Mouse (Mus musculus): ENCODE measurements around the gene Alk. TPM values are rescaled to one million over a fixed set of nuclear protein-coding genes. Genes with fewer than 3 reads are reported as not detected.

Gene Alk
- polyA plus RNA-seq, 1 experiment from 2014 or later, result 2.7 TPM

DNA sequence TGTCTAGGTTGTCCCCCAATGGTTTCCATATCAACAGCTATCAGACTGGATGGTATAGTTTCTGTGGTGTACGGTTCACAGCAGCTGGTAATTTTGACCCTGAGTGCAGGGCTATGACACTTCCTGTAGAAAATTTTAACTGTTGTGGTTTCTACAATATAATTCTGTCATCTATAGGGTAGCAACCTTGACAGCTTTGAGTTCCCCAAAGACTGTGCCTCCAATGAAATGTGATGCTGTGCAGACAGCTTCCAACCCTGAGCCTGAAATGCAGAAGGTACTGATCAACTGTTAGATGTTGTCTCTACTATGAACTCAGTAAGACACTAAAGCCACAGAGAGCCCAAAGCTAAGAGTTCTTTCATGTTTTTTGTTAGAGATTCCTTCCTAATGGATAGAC is 532.6 kb downstream of the Alk start:
- 85% methylated on average over 1 of the region's 1 CpGs for WGBS
- Histone ChIP-seq H3K9ac (replicated peaks) (no peak overlapping the region), H3K4me1 (no peaks in the 10 kb centered on the region), H3K9me3 (no peaks in the 10 kb centered on the region), H3K27me3 (no peaks in the 10 kb centered on the region), H3K4me3 (no peak overlapping the region), H3K4me2 (replicated peaks) (no peak overlapping the region), H3K27ac (replicated peaks) (no peak overlapping the region), H3K36me3 (no peaks in the 10 kb centered on the region)
- no peak for ATAC-seq (replicated peaks)

DNA sequence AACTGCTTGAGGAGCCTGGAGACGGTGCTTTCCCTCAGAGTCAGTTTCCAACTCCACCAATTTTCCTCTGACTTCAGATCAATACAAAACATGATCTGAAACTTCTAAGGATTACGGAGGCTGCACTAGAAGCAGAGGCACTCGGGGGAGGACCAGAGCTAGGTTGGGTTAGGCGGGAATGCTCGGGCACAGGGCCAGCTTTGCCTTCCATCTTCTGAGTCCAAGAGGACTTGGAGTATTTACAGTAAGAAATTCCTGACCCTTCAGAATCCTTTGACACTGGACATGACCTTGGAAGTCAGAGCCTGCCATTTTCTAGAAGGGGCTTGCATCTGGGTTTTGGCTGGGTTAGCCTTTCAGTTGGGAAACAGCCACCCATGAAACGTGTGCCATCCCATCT is 536.3 kb downstream of the Alk start:
- H3K9me3 ChIP-seq, result no peaks in the 10 kb centered on the region
- H3K4me1 ChIP-seq, result no peaks in the 10 kb centered on the region
- ATAC-seq (replicated peaks), result no peak
- H3K9ac ChIP-seq (replicated peaks), result no peak overlapping the region
- no peak overlapping the region for H3K4me2 ChIP-seq (replicated peaks)
- no peaks in the 10 kb centered on the region for H3K27me3 ChIP-seq
- no peaks in the 10 kb centered on the region for H3K36me3 ChIP-seq
- no peak overlapping the region for H3K27ac ChIP-seq (replicated peaks)
- H3K4me3 ChIP-seq, result no peak overlapping the region
- WGBS, result 88% methylated on average over 6 of the region's 6 CpGs

DNA sequence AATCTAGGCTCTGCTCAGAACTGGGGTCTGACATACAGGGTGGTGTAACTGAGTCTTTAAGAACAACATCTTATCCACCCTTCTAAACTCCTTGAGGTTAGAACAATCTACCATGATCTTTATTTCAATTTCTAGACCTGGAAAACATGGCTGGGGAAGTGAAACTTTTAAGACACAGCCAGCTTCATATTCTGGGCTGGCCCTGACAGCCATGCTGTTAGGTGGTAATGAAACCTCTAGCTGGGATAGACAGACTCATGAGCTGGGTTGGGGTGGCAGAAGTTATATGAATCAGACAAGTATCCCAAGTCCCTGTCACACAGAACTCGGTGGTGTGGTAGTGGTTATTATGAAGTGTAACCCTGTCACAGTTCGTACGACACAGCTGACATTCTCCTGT is 541.4 kb downstream of the Alk start:
- no peak overlapping the region for H3K4me2 ChIP-seq (replicated peaks)
- ATAC-seq (replicated peaks), result no peak
- WGBS, result 92% methylated on average over 3 of the region's 3 CpGs
- no peak overlapping the region for H3K4me3 ChIP-seq
- no peak overlapping the region for H3K9ac ChIP-seq (replicated peaks)
- no peaks in the 10 kb centered on the region for H3K4me1 ChIP-seq
- H3K27me3 ChIP-seq, result no peaks in the 10 kb centered on the region
- no peaks in the 10 kb centered on the region for H3K36me3 ChIP-seq
- H3K9me3 ChIP-seq, result no peaks in the 10 kb centered on the region
- H3K27ac ChIP-seq (replicated peaks), result no peak overlapping the region

DNA sequence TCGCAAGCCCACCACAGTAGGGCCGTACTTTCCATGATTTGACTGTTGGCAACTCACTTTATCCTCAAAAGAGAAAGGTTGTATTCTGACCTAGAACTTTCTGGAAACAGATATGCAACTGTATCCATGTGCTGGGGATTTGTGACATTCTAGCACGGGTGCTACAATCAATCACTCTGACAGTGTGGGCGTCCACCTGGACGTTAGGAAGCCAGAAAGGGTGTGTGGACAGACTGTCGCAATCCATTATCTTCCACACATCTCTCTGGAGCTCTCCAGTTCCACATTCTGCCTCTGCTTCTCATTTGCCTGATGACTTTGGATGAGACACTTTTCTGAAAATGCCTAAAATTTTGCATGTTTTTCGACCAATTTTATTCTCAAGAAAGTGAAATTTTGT is 545.1 kb downstream of the Alk start:
- 89% methylated on average over 7 of the region's 7 CpGs for WGBS
- ATAC-seq (replicated peaks), result no peak

DNA sequence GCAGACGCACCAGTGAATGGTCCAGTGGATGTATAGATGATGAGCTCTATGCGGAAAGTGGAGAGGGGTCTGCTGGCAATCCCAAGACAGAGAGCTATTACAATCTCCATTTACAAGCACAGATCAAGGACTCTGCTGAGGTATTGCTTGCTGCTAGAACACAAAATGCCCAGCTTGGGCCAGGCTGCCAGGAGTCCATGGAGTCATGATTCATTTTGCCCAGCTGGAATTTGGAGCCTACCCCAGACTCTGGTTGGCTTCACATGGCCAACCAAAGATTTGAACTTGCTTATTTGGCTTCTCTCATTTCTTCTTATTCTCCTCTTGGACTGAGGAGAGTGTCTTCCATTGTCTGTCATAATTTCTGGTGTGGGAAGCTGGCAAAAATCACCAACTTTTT is 558.8 kb downstream of the Alk start:
- no peak overlapping the region for H3K4me2 ChIP-seq (replicated peaks)
- H3K4me1 ChIP-seq, result peaks cover 15% of the 10 kb centered on the region
- no peaks in the 10 kb centered on the region for H3K9me3 ChIP-seq
- no peak for ATAC-seq (replicated peaks)
- H3K36me3 ChIP-seq, result no peaks in the 10 kb centered on the region
- H3K27me3 ChIP-seq, result no peaks in the 10 kb centered on the region
- no peak overlapping the region for H3K9ac ChIP-seq (replicated peaks)
- 99% methylated on average over 2 of the region's 2 CpGs for WGBS
- H3K4me3 ChIP-seq, result no peak overlapping the region
- no peak overlapping the region for H3K27ac ChIP-seq (replicated peaks)

More for the DNA sequence above, 545.1 kb downstream of the Alk start:
- Histone ChIP-seq H3K4me3 (no peak overlapping the region), H3K9me3 (no peaks in the 10 kb centered on the region), H3K4me2 (replicated peaks) (no peak overlapping the region), H3K4me1 (no peaks in the 10 kb centered on the region), H3K36me3 (no peaks in the 10 kb centered on the region), H3K9ac (replicated peaks) (no peak overlapping the region), H3K27ac (replicated peaks) (no peak overlapping the region), H3K27me3 (no peaks in the 10 kb centered on the region)

DNA sequence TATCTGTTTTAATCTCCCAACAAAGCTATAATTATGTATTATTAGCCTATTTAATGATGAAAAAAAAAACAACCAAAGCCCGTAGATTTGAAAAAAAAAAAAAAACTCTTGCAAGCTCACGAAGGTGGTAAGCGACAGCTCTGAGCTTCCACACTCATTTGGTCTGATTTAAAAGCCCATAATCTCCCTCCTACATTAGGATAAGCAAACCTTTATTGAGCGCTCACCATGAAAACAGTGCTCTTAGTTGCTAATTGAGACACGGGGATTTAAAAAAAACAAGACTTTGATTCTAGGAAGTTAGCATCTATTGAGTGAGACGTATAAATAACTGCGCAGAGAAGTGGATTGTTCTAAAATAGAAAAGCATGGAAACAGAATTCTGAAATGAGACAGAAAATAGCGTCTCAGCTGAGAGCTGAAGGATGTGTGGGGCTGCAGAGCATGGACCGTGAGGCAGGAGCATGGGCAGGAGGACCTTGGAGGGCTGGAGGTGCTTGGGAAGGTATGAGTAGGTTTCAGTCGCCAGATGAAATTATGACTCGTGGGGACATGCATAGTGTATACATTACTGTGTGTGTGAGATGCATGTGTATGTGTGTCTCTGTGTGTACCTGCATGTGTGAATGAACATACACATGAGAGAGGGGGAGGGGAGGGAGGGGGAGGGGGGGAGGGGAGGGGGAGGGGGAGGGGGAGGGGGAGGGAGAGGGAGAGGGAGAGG is 560.6 kb downstream of the Alk start:
- Histone ChIP-seq H3K9me3 (no peaks in the 10 kb centered on the region), H3K36me3 (no peaks in the 10 kb centered on the region), H3K4me2 (replicated peaks) (peak overlapping the region; percentile 28), H3K27ac (replicated peaks) (peak overlapping the region; percentile 74), H3K4me3 (no peak overlapping the region), H3K27me3 (no peaks in the 10 kb centered on the region), H3K9ac (replicated peaks) (no peak overlapping the region; the same call in 1 of the 2 replicates), H3K4me1 (peaks cover 21% of the 10 kb centered on the region)
- 15% methylated on average over 11 of the region's 11 CpGs for WGBS
- ATAC-seq (replicated peaks), result peak; percentile 54

DNA sequence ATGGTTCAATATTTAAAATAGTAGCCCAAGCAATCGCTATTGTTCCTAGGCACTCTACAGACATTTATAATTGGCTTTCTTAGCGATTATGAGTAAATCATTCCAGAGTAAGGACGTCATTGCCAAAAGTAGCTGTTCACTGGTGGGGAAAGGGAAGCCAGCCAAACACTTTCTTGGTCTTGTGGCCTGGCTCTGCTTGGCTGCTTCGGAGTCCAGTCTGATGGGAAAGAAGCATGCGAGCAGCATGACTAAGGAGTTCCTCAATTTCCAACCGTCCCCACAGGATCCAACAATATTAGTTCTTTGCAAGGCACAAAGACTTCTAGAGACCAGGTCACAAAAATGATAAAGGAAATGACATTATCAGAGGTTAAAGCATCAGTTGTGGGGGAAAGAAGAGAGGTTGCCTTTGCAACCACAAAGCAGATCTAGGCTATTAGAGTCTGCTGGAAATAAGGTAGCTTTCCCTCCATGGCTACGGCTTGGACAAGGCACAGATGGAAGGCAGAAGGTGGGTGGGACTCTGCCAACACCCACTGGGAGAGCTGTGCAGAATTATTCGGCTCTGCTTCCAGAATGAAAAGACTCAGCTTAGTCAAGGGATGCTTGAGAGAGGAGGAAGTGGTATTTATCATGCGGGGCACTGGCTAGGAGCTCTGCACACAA is 561.3 kb downstream of the Alk start:
- Histone ChIP-seq H3K4me1 (peaks cover 21% of the 10 kb centered on the region), H3K27ac (replicated peaks) (peak overlapping the region; percentile 74), H3K4me3 (no peak overlapping the region), H3K27me3 (no peaks in the 10 kb centered on the region), H3K9ac (replicated peaks) (no peak overlapping the region), H3K36me3 (no peaks in the 10 kb centered on the region), H3K4me2 (replicated peaks) (peak overlapping the region; percentile 28), H3K9me3 (no peaks in the 10 kb centered on the region)
- WGBS, result 14% methylated on average over 9 of the region's 9 CpGs
- peak; percentile 92 for ATAC-seq (replicated peaks)

DNA sequence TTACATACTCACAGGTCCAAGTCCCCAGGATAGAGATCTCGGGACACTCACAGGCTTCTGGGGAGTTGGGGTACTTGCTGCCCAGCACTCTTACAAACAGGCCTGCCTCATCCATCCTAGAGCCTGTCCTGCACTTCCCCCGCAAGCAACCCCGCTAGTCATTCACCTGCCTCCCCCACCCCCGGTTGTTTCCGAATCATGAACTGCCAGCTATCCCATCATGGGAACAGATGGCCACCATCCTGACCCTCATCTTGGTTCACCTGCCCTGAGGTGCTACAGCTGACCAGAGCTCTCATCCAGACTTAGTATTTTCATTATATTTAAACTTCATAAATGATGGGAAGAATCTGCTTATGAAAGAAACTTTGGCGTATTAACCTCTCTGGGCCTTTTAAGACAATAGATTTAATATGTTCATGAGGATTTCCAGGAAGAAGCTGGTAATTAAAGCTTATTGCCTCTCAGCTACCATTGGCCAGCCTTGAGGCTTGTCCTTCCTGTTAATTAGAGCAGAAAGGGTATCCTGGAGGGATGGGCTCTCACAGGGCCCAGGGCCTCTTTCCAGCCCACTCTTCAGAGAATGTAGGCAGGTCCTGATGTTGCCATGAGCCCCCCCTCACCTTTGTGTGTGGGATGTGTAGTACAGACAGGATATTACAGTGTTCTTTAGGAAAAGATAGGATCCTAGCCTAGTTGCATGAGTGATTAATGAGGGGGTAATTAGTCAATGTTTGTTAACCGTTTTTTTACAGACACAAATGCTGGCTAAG is 565.1 kb downstream of the Alk start:
- Histone ChIP-seq H3K9me3 (no peaks in the 10 kb centered on the region), H3K27me3 (no peaks in the 10 kb centered on the region), H3K4me2 (replicated peaks) (no peak overlapping the region), H3K27ac (replicated peaks) (no peak overlapping the region), H3K4me1 (peaks cover 21% of the 10 kb centered on the region), H3K36me3 (no peaks in the 10 kb centered on the region), H3K4me3 (no peak overlapping the region), H3K9ac (replicated peaks) (no peak overlapping the region)
- 69% methylated on average over 7 of the region's 7 CpGs for WGBS
- ATAC-seq (replicated peaks), result no peak

DNA sequence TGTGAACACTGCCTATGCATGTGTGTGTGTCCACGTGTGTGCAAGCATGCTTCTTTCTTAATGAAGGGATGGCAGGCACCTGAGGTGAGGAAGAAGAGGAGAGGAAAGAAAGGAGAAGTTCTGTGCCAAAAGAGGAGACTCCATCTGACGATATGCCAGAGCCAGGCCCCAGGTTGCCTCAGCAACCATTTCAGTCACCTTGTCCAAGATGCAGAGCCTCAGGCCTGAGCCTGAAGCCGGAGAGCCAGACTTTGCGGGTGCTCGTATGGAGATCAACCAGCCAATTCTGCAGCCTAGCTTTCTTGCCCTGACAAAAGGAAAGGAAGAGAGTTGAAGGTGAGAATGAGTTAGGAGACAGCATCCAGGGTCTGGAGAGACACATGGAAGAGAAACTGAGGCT is 566.1 kb downstream of the Alk start:
- Histone ChIP-seq H3K4me1 (peaks cover 14% of the 10 kb centered on the region), H3K27ac (replicated peaks) (no peak overlapping the region), H3K27me3 (no peaks in the 10 kb centered on the region), H3K9ac (replicated peaks) (no peak overlapping the region), H3K4me3 (no peak overlapping the region), H3K9me3 (no peaks in the 10 kb centered on the region), H3K36me3 (no peaks in the 10 kb centered on the region), H3K4me2 (replicated peaks) (no peak overlapping the region)
- no peak for ATAC-seq (replicated peaks)
- WGBS, result 71% methylated on average over 5 of the region's 5 CpGs

DNA sequence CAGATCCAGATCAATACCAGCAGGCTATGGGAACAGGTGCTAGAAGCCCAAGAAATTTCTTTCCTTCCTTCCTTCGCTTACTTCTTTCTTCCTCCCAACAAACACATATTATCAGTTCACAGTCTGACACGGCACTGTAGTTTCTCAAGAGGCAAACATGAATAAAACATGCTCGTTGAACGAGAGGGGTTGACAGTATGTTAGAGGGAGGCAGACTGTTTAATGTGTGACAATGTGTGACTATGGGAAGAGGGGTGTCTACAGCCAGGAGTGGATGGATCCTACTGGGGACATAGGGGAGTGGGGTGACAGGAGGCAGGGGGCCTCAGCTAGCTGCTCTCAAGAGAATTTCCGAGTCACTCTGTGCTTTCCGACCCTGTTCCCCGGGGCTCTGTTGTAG is 573.8 kb downstream of the Alk start:
- Histone ChIP-seq H3K9ac (replicated peaks) (no peak overlapping the region), H3K4me2 (replicated peaks) (no peak overlapping the region), H3K27me3 (no peaks in the 10 kb centered on the region), H3K9me3 (no peaks in the 10 kb centered on the region), H3K4me3 (no peak overlapping the region), H3K27ac (replicated peaks) (0 out of 2 replicates have a peak overlapping the region, but pooled peaks have one; percentile 24), H3K36me3 (no peaks in the 10 kb centered on the region), H3K4me1 (peaks cover 9% of the 10 kb centered on the region; the same call in 1 of the 2 replicates)
- WGBS, result 44% methylated on average over 7 of the region's 7 CpGs
- peak; percentile 90 for ATAC-seq (replicated peaks)

DNA sequence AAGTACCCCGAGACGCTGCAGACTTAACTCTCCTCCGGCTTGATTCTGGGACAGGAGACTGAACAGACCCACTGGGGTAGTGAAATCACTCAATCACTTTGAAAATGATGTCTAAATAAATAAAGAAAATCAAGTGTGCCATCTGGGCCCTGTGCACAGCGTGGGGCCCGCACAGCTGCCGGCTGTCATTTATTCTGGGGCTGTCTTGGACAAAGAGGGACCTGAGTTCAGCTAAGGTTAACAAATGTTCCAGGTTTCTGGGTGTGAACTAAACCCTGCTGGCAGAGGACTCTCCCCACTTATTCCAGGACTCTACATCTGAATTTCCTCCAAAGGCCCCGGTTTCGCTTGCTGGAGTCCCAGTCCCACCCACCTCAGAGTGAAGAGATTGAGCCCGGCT is 581.1 kb downstream of the Alk start:
- Histone ChIP-seq H3K4me3 (no peak overlapping the region), H3K9ac (replicated peaks) (no peak overlapping the region), H3K27ac (replicated peaks) (no peak overlapping the region), H3K4me1 (peaks cover 14% of the 10 kb centered on the region), H3K36me3 (no peaks in the 10 kb centered on the region), H3K27me3 (no peaks in the 10 kb centered on the region), H3K4me2 (replicated peaks) (no peak overlapping the region), H3K9me3 (no peaks in the 10 kb centered on the region)
- peak; percentile 16; the same call in 1 of the 2 replicates for ATAC-seq (replicated peaks)
- WGBS, result 57% methylated on average over 9 of the region's 9 CpGs

All from forebrain, embryonic 15.5 days (tissue).